Mouse (Mus musculus) fat pad, adult 2 months (tissue): Measurements from ENCODE around the gene Galnt6.
"Not testable (repeated sequence)": the region's sequence is repeated elsewhere in the genome, so short reads cannot be mapped to it uniquely, and the experiment has no call there.

ENCODE experiments used
- DNase-seq: peaks from one replicate; pipeline ENCODE4 v3.0.0-alpha.2; 2011; ENCODE audit warnings: low read depth, low spot score; ENCODE audit errors: extremely low read depth

Galnt6 gene

DNA sequence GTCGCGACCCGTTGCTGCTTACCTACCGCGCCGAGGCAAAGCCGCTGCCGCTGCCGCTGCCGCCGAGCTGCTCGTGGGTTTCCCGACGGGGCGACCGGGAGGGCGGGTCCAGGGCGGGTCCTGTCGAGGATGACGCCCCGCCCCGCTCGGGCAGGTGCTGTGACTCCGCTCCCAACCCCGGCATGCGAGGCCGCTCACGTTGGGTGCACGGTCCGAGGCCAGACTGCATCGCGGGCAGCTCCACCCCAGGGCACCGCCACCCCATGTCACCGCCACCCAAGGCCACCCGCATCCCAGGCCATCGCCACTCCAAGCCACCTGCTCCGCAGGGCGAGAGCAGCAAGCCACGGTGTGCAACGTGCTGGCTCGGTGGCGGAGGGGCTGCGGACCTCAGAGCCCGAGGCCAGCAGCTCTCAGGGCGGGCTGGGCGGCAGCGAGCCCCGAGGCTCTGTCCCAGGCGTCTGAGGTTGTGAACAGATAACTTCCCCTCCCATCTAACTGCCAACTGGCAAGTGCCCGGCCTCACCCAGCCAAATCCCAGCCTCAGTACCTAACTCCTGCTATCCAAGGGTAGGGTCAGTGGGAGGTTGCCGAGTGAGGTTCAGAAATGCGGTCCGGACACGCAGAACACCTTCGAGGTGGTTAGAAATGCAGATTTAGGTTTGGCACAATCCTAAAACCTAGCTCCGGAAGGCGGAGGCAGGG, at the start of gene Galnt6:
Gene Galnt6, minus strand, starts transcription at position 96 of the 705 bp plus-strand sequence.
- no peak for DNase-seq

DNA sequence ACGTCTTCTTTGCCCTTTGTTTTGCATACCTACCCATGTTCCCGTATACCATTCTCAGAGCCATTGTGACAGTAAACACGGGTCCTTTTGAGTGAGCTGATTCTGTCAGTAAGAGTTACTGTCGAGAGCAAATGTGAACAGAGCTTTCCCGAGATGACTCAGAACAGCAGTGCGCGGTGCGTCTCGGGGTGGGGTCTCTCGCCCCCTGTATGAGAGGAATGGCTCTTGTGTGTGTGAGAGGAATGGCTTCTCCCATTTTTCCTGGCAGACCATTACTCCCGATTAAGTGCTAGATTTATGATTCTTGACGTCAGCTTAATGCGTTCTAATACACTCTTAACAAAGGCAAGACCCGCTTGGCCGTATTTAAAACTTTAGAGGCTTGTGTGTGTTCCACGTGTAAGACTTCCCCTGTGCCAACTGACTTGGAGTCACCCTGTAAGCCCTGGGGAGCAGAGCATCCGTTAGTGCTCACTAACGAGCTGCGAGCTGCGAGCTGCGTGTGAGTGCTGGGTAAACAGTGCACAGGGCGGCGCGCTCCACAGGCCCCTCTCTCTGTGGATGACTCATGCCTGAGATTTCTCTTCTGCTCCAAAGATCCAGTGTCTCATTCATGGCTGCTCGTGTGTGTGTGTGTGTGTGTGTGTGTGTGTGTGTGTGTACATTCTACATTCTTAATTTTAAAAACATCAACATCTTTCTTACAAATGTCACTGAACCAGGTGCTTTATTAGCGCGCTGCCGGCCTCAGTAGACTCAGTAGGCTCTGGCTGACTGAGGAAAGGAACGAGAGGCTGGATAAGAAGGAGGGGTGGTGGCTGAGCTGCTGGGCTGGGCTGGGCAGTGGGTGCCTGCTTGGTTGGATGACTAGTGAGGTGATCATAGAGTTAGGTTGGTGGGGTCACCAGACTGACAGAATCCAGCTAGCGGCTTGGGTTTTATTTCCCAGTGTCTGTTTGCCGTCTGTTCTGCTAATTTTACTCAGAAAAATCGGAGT, 48.1 kb upstream of the Galnt6 start:
- DNase-seq, result no peak

DNA sequence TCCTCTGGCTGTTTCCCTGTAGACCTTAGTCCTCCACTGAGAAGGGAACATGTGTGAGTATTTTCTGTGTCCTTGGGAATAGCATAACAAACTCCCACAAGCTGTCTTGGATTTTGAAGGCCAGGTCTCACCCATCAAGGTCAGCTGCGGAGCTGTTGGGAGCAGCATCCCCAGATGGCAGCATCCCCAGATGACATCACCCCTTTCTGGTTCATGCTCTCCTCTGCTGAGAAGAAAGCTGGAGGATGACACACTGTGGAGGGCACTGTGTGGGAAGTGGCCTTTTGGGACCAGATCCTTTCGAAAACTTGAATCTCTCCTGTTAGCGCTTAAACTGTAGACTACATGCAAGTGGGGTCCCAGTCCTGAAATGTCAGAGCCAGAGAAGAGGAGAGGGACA, 47.2 kb upstream of the Galnt6 start:
- DNase-seq, result no peak

GRCm38 (mm10) chr15:100775189-100776166, 46.3 kb upstream of the Galnt6 start:
- DNase-seq, result no peak

DNA sequence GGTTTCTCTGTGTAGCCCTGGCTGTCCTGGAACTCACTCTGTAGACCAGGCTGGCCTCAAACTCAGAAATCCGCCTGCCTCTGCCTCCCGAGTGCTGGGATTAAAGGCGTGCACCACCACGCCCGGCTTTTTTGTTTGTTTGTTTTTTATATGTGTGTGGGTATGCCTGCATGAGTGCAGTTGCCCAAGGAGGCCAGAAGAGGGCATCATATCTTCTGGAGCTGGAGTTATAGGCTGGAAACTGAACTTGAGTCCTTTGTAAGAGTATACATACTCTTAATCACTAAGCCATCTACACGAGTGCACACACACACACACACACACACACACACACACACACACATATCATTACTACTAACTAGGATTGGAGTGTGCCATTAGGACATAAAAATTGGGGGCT, 44.7 kb upstream of the Galnt6 start:
- DNase-seq, result not testable (repeated sequence)

GRCm38 (mm10) chr15:100772685-100773084, 43.5 kb upstream of the Galnt6 start:
- no peak for DNase-seq

GRCm38 (mm10) chr15:100770338-100770737, 41.2 kb upstream of the Galnt6 start:
- no peak for DNase-seq

DNA sequence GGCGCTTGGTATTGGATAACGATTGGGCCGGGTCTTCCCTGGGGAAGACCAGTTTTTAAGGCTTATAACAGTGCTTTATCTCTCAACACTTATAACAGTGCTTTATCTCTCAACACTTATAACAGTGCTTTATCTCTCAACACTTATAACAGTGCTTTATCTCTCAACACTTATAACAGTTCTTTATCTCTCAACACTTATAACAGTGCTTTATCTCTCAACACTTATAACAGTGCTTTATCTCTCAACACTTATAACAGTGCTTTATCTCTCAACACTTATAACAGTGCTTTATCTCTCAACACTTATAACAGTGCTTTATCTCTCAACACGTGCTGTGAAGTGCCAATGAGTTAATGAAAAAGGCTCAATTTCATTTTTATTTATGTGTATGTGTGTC, 39.8 kb upstream of the Galnt6 start:
- DNase-seq, result not testable (repeated sequence)

GRCm38 (mm10) chr15:100767851-100768250, 38.7 kb upstream of the Galnt6 start:
- DNase-seq, result no peak

DNA sequence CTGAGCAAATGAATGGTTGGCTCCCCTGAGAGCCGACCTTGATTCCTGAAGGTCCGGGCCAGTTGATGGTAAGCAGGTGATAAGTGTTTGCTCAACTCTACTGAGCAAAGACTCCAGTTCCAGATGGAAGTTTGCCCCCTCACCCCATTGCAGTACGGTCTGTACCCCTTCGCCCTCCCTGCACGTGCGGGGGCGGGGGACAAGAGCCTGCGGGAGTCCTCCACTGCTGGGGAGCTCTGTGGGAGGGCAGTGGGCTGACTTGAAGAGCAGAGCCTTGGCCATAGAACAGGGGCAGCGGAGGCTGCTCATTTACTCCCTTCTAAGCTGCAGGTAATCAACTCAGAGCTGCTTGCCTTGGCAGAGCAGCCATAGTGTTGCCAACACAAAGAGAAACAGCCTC, 37.6 kb upstream of the Galnt6 start:
- DNase-seq, result no peak

DNA sequence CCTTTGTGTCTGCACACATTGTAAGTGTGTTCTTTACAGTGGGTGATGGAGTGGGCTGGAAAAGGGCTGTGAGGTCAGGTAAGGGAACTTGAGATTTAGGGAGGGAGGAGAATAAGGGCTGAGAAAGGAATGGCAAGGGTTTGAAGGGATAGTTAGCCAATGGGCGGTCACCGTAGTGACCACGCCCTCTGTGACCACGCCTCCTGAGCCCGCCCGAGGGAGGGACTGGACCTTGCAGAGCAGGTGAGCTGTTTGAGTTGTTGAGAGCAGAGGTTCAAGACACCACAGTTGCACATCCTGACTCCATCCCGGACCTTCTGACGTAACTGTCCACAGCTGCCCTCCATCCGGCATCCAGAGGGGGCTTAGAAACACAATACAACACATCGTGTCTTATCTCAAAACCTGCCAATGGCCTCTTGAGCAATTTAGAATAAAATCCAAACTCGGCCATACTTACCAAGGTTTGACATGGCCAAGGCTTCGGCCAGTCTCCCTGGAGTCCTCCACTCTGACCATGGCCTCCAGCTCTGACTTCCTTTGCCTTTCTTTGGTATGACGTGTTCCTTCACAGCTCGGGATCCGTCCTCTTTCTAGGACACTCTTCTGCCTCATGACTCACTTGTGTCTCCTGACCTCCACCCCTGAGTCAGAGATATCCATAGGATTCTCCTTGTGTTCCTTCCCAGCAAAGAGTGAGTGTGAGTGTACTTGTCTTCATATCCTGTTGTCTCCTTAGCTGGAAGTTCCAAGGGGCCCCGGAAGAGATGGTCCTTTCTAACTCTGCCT, 35.2 kb upstream of the Galnt6 start:
- no peak for DNase-seq

GRCm38 (mm10) chr15:100762649-100763048, 33.5 kb upstream of the Galnt6 start:
- DNase-seq, result no peak

DNA sequence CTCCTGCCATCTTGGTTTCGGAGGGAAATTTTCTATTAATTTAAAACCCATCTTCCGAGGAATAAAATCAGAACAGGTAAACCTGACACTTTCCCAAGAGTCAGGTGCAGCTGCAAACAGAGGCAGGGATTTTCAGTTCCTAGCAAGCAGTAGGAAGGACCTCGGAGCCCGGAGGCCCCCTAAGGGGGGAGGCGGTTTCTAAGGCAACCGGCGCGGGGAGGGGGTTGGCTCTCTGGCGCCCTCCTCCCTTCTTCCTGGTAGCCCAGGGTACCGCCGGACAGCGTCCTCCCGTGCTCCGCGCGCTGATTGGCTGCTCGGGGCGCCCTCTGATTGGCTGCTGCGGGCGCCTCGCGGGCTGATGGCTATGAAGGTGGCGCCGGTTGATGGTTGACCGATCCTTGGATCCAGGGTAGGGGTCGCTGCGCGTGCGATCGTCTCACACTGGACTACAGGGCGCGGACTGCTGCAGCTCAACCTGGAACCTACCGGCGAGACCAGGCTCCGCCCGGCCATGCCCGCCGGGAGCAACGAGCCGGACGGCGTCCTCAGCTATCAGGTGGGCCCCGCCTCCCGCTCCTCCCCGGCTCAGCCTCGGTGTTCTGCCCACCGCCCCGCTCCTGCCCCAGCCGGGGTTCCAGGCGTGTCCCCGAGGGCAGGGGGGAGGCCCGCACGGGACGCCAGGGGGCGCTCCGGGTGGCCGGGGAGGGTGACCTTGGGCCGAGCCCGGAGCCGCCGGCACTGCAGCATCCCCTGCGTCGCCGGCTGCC, 32.4 kb upstream of the Galnt6 start, which contains the start of gene Slc4a8:
Gene Slc4a8, plus strand, starts transcription at position 329 of the 767 bp plus-strand sequence.
- DNase-seq, result no peak

- DNase-seq, result no peak
These were observed 31.9 kb upstream of the Galnt6 start for GRCm38 (mm10) chr15:100761036-100761418.

GRCm38 (mm10) chr15:100759286-100759685, 30.1 kb upstream of the Galnt6 start:
- DNase-seq, result no peak

- no peak for DNase-seq
These were observed 28.4 kb upstream of the Galnt6 start for GRCm38 (mm10) chr15:100757527-100757978.

DNA sequence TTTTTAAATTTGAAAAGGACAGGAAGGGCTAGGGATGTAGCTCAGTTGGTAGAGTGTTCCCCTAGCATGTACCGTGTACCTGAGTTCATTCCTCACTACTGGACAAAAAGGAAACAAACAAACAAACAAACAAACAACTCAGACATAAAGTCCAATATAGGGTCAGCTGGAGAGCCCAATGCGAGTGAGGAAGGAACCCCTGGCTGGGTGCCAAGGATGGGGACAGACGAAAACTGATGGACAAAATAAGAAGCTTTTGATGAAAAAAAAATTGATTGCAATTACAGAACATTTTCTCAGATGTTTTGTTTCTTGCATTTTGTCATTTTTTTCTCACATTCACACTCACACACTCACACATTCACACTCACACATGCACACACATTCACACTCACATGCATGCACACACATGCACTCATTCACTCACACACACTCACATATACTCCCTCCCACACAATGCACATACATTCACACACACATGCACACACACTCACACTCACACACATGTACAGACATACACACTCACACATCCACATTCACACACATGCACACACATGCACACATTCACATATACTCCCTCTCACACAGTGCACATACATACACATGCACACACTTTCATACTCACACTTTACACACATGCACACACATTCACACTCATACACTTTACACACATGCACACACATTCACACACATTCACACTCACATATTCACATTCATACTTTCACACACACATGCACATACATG, 26.9 kb upstream of the Galnt6 start:
- no peak for DNase-seq

DNA sequence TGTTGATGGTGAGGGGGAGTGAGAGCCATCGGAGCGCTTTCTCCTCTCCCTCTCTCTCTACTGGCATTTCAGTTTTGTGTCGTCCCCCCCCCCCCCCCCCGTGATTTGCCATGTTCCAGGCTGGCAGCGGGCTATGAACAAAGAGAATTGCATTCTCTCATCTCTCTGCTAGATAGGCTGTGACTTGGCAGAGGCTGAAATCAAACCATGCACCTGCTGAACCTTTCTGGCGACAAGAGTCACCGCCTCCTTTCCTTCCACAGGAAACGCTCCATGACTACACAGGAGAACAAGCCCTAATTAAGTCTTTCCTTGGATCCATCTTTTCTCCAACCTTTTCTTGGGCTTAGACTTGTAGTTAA, 26.3 kb upstream of the Galnt6 start:
- DNase-seq, result no peak
